Mouse (Mus musculus): Measurements from ENCODE around the gene Hspb7.

- TF ChIP-seq CTCF (IDR thresholded peaks at IDR 0.05; ENCODE audit: low read depth) (peak; percentile 40), EP300 (IDR thresholded peaks at IDR 0.05; ENCODE audit: low read depth) (no peak)
Observed at GRCm38 (mm10) chr4:141411430-141411992, 9.1 kb upstream of the Hspb7 start.

Measured in liver, postnatal 0 days (tissue).